Mouse (Mus musculus) T-cell, adult 66 days (primary cell): ENCODE results near the gene Olfr851. TPM values are rescaled to one million over a fixed set of nuclear protein-coding genes. Genes with fewer than 3 reads are reported as not detected.

Source experiments
- total RNA-seq, 2 experiments: library from RNA; stranded (reverse); gene quantifications; 3 replicates in 1 of 2; 4 replicates in 1 of 2; pipeline ENCODE4 v1.2.4; 2023

Gene Olfr851
- not detected for total RNA-seq

DNA sequence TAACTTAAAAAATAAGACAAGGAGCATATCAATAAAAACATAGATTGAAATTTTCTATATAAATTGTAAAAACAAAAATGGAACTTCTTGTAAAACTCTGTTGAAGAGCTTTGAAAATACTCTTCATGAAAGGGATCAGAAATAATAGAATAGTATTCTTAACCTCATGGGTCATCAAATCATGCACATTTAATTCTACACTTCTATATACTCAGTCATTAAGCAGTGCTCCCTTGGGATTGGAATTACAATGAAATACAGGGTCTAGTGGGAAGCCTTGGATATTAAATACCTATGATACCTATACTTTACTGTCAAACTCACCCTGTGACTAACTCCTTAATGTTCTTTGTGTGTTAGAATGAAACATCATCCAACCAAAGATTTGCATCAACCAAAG is at the start of gene Olfr851:
TSS of gene Olfr851 (plus strand) at position 301 of the 400 bp plus-strand sequence.

DNA sequence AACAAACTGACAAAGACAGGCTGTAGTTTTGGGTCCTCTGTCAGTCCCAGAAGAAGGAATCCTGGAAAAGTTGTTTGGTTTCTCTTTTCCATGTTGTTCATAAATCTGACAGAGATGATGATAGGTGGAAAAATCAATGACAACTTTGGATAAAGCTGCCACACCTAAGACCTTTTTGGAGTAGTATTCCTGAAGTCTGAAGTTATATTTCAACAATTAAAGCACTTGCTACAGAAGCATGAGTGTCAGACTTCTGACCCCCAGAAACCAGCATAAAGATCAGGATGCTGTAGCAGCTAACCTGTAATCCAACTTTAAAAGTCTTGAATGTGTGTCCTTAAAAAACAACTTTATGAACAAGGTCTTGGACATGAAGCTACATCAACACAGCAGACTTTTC is 14.9 kb upstream of the Olfr851 start, which contains the start of gene Olfr850:
TSS of gene Olfr850 (minus strand) at position 101 of the 400 bp plus-strand sequence.

DNA sequence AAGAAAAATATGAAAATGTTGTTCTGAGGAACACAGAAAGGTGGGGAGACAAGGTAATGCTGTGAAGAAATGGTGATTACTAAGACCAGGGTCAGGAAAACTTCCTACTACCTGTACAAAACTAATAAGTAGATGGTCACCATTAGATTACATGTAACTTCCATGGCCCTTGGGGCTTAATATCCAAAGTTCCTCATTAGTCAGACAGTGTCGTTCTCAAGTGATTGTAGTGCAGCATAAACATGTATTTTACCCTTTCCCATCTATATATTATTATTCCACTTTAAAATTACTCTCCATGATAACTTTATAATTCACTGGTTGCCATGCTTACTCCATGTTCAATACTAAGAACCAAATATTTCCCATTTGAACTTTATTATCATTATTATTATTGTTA is 47.9 kb downstream of the Olfr851 start, which contains the start of gene Olfr853:
TSS of gene Olfr853 (minus strand) at position 101 of the 400 bp plus-strand sequence.

Other genes starting within 250 kb of the Olfr851 start
- not detected for gene Olfr843, start 241.3 kb upstream of the Olfr851 start, total RNA-seq
- gene Olfr844, start 176.9 kb upstream of the Olfr851 start, total RNA-seq: not detected
- not detected for gene Olfr845, start 156.8 kb upstream of the Olfr851 start, total RNA-seq
- not detected for gene Olfr846, start 129.3 kb upstream of the Olfr851 start, total RNA-seq
- gene Olfr847, start 114.6 kb upstream of the Olfr851 start, total RNA-seq: not detected
- not detected for gene Olfr849, start 53.0 kb upstream of the Olfr851 start, total RNA-seq
- not detected for gene Olfr850, start 15.0 kb upstream of the Olfr851 start, total RNA-seq
- gene Olfr853, start 47.8 kb downstream of the Olfr851 start, total RNA-seq: not detected
- gene Olfr854, start 74.1 kb downstream of the Olfr851 start, total RNA-seq: not detected
- not detected for gene Olfr855, start 89.3 kb downstream of the Olfr851 start, total RNA-seq
- gene Zfp317, start 128.8 kb downstream of the Olfr851 start, total RNA-seq: 10 to 100 TPM; 29.9 to 34.0 TPM
- gene Olfr857, start 216.1 kb downstream of the Olfr851 start, total RNA-seq: not detected